Mouse (Mus musculus) heart, adult 2 months (tissue): Measurements from ENCODE around the gene Ptpre.

Source experiments
- CTCF ChIP-seq: fragments of 200-600 bp; IDR thresholded peaks from 2 replicates; pipeline ENCODE4 v1.8.1; 2022; ENCODE audit warnings: antibody characterized with exemption, mild to moderate bottlenecking, moderate library complexity
- EP300 ChIP-seq: fragments of 200-500 bp; IDR thresholded peaks from 2 replicates; pipeline ENCODE4 v1.6.1; 2011; ENCODE audit warnings: low read depth, low read length, control low read depth; ENCODE audit not compliant: insufficient read depth

DNA sequence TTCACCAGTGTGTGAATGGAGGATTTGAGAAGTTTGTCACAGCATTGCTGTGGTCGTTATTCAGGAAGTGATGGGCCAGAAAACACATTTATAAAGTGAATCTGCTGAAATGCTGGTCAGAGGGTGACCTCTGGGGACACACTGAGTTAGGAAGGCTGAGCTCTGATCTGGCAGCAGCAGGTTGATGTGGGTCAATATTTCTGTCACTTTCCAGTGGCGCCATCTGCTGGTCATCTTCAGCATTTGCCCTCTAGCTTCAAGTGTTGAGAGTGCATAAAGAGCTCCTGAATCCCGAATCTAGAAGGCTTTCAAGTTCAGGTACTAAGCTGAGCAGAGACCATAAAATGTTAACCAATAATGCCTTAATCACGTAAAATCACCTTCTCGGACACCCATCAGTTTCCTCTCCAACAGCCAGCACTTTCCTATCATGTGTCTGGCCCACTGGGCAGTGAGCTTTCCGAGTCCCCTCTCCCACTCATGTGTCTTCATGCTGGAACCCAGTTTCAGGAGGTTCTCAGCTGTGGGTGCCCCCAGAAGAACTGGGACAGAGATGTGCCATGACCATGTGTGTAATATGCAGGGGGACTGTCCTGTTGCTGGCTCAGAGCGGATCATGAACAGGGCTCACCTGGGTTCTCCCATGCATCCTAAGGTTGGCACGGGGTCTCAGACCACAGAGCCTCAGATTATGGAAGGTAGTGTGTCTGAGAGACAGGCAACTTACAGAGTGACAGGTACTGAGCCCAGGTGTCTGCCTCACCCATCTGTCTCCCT lies 94.7 kb downstream of the Ptpre start:
- TF ChIP-seq EP300: peak; percentile 82; the same call in 1 of the 2 replicates
- peak; percentile 97 for TF ChIP-seq CTCF
